ENCODE assay signal across 19 mouse cellular contexts in genomic region chr11:19718165-19718564, GRCm38 (mm10).
DNase-seq lines count a peak whose midpoint lies in the region; ATAC-seq and TF ChIP-seq lines count a peak whose summit lies in the region.
"Had no signal": no experiment of that assay in that cellular context is flagged by ENCODE, and none has a peak within 500 bp of the region (broad histone marks: within the 10 kb centered on the region; RNA-seq: fewer than 3 reads in every experiment).

No protein-coding gene starts in this region.

- no peaks in the 10 kb centered on the region for H3K4me1 ChIP-seq in midbrain, embryonic 11.5 days (ENCODE audit: control insufficient read depth, insufficient read depth, low read length)
- no peaks in the 10 kb centered on the region for H3K4me1 ChIP-seq in midbrain, postnatal 0 days (ENCODE audit: insufficient read depth, low read length)

- no peak for TF ChIP-seq CTCF in midbrain, postnatal 0 days (IDR thresholded peaks at IDR 0.05)

- H3K9me3 ChIP-seq in midbrain, embryonic 11.5 days (ENCODE audit: control insufficient read depth, low read length), result no peaks in the 10 kb centered on the region
- H3K9me3 ChIP-seq in midbrain, postnatal 0 days (ENCODE audit: low read length), result no peaks in the 10 kb centered on the region; the same call in 1 of the 2 replicates
- H3K9me3 ChIP-seq: G1E had no signal

- no peak for ATAC-seq in midbrain, embryonic 11.5 days (ENCODE audit: low FRiP score)
- no peak for ATAC-seq in midbrain, postnatal 0 days (ENCODE audit: low FRiP score)
- ATAC-seq: activated CD4-positive, CD25-positive, alpha-beta regulatory T cell, adult 4 months; CD4-positive, CD25-positive, alpha-beta regulatory T cell, adult 4 months; Patski had no signal

- WGBS in midbrain, embryonic 11.5 days, result 92% methylated on average over 9 of the region's 9 CpGs
- WGBS in midbrain, postnatal 0 days, result 94% methylated on average over 9 of the region's 9 CpGs

- H3K36me3 ChIP-seq in midbrain, embryonic 11.5 days (ENCODE audit: control insufficient read depth, insufficient read depth, low read length), result no peaks in the 10 kb centered on the region
- H3K36me3 ChIP-seq in midbrain, postnatal 0 days (ENCODE audit: insufficient read depth, low read length), result no peaks in the 10 kb centered on the region
- H3K36me3 ChIP-seq: G1E had no signal

- peak; percentile 51 for DNase-seq in heart, adult 11 months
- DNase-seq in heart, adult 18-20 months, result no peak
- DNase-seq in midbrain, embryonic 11.5 days (ENCODE audit: low spot score, missing footprints), result peak; percentile 57
- DNase-seq in midbrain, postnatal 0 days (ENCODE audit: low spot score), result no peak
- DNase-seq: adrenal gland, adult 2 months; adrenal gland, adult 8-10 months; adrenal gland, postnatal 10 days; adrenal gland, postnatal 14 days; adrenal gland, postnatal 25 days; adrenal gland, postnatal 36 days; B cell, adult 2 months; cerebellum, adult 11 months; cerebellum, adult 11-12 months; cerebellum, adult 18-20 months had no signal

- no peak overlapping the region for H3K9ac ChIP-seq in midbrain, embryonic 11.5 days (ENCODE audit: low read length)
- H3K9ac ChIP-seq in midbrain, postnatal 0 days (replicated peaks; ENCODE audit: low read length, poor library complexity, severe bottlenecking), result no peak overlapping the region

- H3K4me2 ChIP-seq in midbrain, embryonic 11.5 days, result no peak overlapping the region
- no peak overlapping the region for H3K4me2 ChIP-seq in midbrain, postnatal 0 days (ENCODE audit: low read depth, low read length, poor library complexity, severe bottlenecking)

- H3K4me3 ChIP-seq in midbrain, embryonic 11.5 days (ENCODE audit: low read depth, low read length), result no peak overlapping the region
- no peak overlapping the region for H3K4me3 ChIP-seq in midbrain, postnatal 0 days (ENCODE audit: low read depth, low read length)

- H3K27me3 ChIP-seq in midbrain, embryonic 11.5 days (ENCODE audit: control insufficient read depth, insufficient read depth, low read length), result no peaks in the 10 kb centered on the region
- no peaks in the 10 kb centered on the region for H3K27me3 ChIP-seq in midbrain, postnatal 0 days (ENCODE audit: insufficient read depth, low read length)
- H3K27me3 ChIP-seq: CH12.LX had no signal

- no peak overlapping the region for H3K27ac ChIP-seq in midbrain, embryonic 11.5 days (ENCODE audit: low read depth, low read length)
- H3K27ac ChIP-seq in midbrain, postnatal 0 days (ENCODE audit: low read depth, low read length), result no peak overlapping the region

Comparison
In these comparisons a context has a peak if more than half of its experiments do, and no peak if none do; other contexts are left out.
1. DNase-seq: peak in heart, adult 11 months (single experiment) and midbrain, embryonic 11.5 days (single experiment); none in heart, adult 18-20 months (0 of 2) and midbrain, postnatal 0 days (single experiment).